Mouse (Mus musculus) bone marrow macrophage, adult 2 months (primary cell): ENCODE data around the gene Eif4e3.

Experiments
- CTCF ChIP-seq: IDR thresholded peaks from 2 replicates; pipeline ENCODE4 v1.5.1; 2012; ENCODE audit warnings: low read depth, mild to moderate bottlenecking, low read length, moderate library complexity
- POLR2A ChIP-seq: IDR thresholded peaks from 2 replicates; pipeline ENCODE4 v1.6.1; 2012; ENCODE audit warnings: mild to moderate bottlenecking, low read depth, low read length, borderline replicate concordance

- TF ChIP-seq POLR2A = no peak
- TF ChIP-seq CTCF = no peak
These were observed 5.2 kb upstream of the Eif4e3 start for GRCm38 (mm10) chr6:99671768-99672167.
